Mouse (Mus musculus) heart, postnatal 0 days (tissue): ENCODE data around the gene Pla2g15.

Experiments
- CTCF ChIP-seq: IDR thresholded peaks from 2 replicates; pipeline ENCODE4 v1.5.1; 2016; ENCODE audit warnings: antibody characterized with exemption, control low read depth, low read depth
- EP300 ChIP-seq: IDR thresholded peaks from 2 replicates; pipeline ENCODE4 v1.6.1; 2016; ENCODE audit warnings: antibody characterized with exemption, low read depth

- TF ChIP-seq CTCF = no peak
- TF ChIP-seq EP300 = no peak
Measured at GRCm38 (mm10) chr8:106138616-106139015, 11.6 kb upstream of the Pla2g15 start.
